Mouse (Mus musculus) myocyte (in vitro differentiated cells): ENCODE results near the gene Selenoi. TPM values are rescaled to one million over a fixed set of nuclear protein-coding genes. Genes with fewer than 3 reads are reported as not detected.

Experiments used
- H3K27me3 ChIP-seq: one replicate; pipeline ENCODE4 v1.6.1; 2011; ENCODE audit not compliant: control insufficient read depth, insufficient read depth, insufficient read length
- H3K36me3 ChIP-seq: one replicate; pipeline ENCODE4 v1.6.1; 2011; ENCODE audit not compliant: control insufficient read depth, insufficient read depth
- H3K4me2 ChIP-seq: one replicate; pipeline ENCODE4 v1.6.1; 2011; ENCODE audit warnings: low read depth, control low read depth
- H3K4me3 ChIP-seq: one replicate; pipeline ENCODE4 v1.5.1; 2011; ENCODE audit warnings: mild to moderate bottlenecking, control low read depth, moderate library complexity
- H3K79me2 ChIP-seq: one replicate; pipeline ENCODE4 v1.6.1; 2011; ENCODE audit not compliant: control insufficient read depth, insufficient read depth
- H3ac ChIP-seq: one replicate; pipeline ENCODE4 v1.6.1; 2011; ENCODE audit not compliant: control insufficient read depth, insufficient read length
- CEBPB ChIP-seq: IDR thresholded peaks from 2 replicates; pipeline ENCODE4 v1.6.1; 2011; ENCODE audit warnings: mild to moderate bottlenecking, moderate library complexity; ENCODE audit not compliant: poor library complexity, insufficient read depth, severe bottlenecking
- E2F4 ChIP-seq: IDR thresholded peaks from one replicate; pipeline ENCODE4 v1.6.1; 2011; ENCODE audit warnings: mild to moderate bottlenecking, control low read depth, moderate library complexity; ENCODE audit not compliant: insufficient read depth
- MAX ChIP-seq: IDR thresholded peaks from one replicate; pipeline ENCODE4 v1.6.1; 2011; ENCODE audit warnings: low read depth, mild to moderate bottlenecking, control low read depth
- MYOD1 ChIP-seq, 3 experiments: IDR thresholded peaks; one replicate each; pipeline ENCODE4 v1.6.1; 2011; ENCODE audit warnings: control low read depth in 2 of 3, low read depth in 2 of 3, mild to moderate bottlenecking in 2 of 3, moderate library complexity in 1 of 3; ENCODE audit not compliant: insufficient read length in 2 of 3, control insufficient read depth in 1 of 3
- MYOG ChIP-seq, 3 experiments: IDR thresholded peaks; one replicate each; pipeline ENCODE4 v1.6.1; 2011; ENCODE audit warnings: control low read depth in 2 of 3, low read depth in 2 of 3, mild to moderate bottlenecking in 2 of 3; ENCODE audit not compliant: insufficient read length in 2 of 3, control insufficient read depth in 1 of 3, insufficient read depth in 1 of 3
- POLR2A ChIP-seq: IDR thresholded peaks from one replicate; pipeline ENCODE4 v1.6.1; 2011; ENCODE audit warnings: low read depth, mild to moderate bottlenecking, control low read depth, moderate library complexity; ENCODE audit not compliant: insufficient read length
- POLR2AphosphoS2 ChIP-seq: IDR thresholded peaks from one replicate; pipeline ENCODE4 v1.6.1; 2011; ENCODE audit warnings: low read depth, control low read depth; ENCODE audit not compliant: insufficient read length
- REST ChIP-seq: IDR thresholded peaks from one replicate; pipeline ENCODE4 v1.6.1; 2011; ENCODE audit warnings: mild to moderate bottlenecking, control low read depth, moderate library complexity; ENCODE audit not compliant: insufficient read depth, insufficient read length
- SRF ChIP-seq: IDR thresholded peaks from one replicate; pipeline ENCODE4 v1.6.1; 2011; ENCODE audit warnings: low read depth; ENCODE audit not compliant: control insufficient read depth, insufficient read length
- TCF12 ChIP-seq: IDR thresholded peaks from one replicate; pipeline ENCODE4 v1.6.1; 2011; ENCODE audit warnings: mild to moderate bottlenecking, control low read depth; ENCODE audit not compliant: poor library complexity, insufficient read depth, severe bottlenecking
- TCF3 ChIP-seq: IDR thresholded peaks from one replicate; pipeline ENCODE4 v1.6.1; 2011; ENCODE audit warnings: low read depth, control low read depth; ENCODE audit not compliant: insufficient read length
- USF1 ChIP-seq: IDR thresholded peaks from one replicate; pipeline ENCODE4 v1.6.1; 2011; ENCODE audit warnings: low read depth, mild to moderate bottlenecking, control low read depth, moderate library complexity
- polyA plus RNA-seq: library from polyadenylated mRNA; unstranded; fragments of >200 nt; fragmentation: generic; extraction: Trizol; gene quantifications from one replicate; pipeline ENCODE4 v1.2.1, GENCODE M21; 2012; ENCODE audit warnings: missing spikeins

The Selenoi gene
- polyA plus RNA-seq, 1 experiment = 11.1 TPM

DNA sequence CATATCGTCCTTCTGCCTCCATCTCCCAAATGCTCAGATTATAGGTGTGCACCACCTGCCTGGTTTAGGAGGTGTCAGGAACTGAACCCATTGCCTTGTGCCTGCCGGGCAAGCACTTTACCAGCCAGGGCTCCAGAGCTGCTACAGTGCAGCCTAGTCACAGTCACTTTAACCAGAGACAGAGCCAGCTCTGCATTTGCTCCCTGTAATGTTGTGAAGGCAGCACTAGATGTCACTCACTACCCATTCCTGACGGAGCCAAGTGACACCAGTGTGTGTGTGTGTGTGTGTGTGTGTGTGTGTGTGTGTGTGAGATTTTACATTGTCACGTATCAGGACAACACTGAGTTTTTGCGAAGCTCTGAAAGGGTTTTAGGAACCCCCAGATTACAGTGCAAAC lies 30.9 kb upstream of the Selenoi start:
- no peak for TF ChIP-seq TCF12
- TF ChIP-seq TCF3 = no peak
- TF ChIP-seq SRF = no peak
- TF ChIP-seq USF1 = no peak
- no peak for TF ChIP-seq POLR2AphosphoS2
- TF ChIP-seq MYOG (IDR thresholded peaks at IDR 0.05; ENCODE audit: control insufficient read depth in 1 of 3, insufficient read depth in 1 of 3, insufficient read length in 2 of 3, low read depth in 2 of 3) = no peak
- TF ChIP-seq MAX = no peak
- no peak for TF ChIP-seq E2F4
- no peak for TF ChIP-seq CEBPB
- TF ChIP-seq REST = no peak
- no peak for TF ChIP-seq MYOD1 (IDR thresholded peaks at IDR 0.05; ENCODE audit: control insufficient read depth in 1 of 3, insufficient read length in 2 of 3, low read depth in 2 of 3)
- no peak for TF ChIP-seq POLR2A
- H3K4me2 ChIP-seq = no peak overlapping the region
- no peaks in the 10 kb centered on the region for H3K36me3 ChIP-seq
- no peaks in the 10 kb centered on the region for H3K79me2 ChIP-seq
- H3K4me3 ChIP-seq = no peak overlapping the region
- H3K27me3 ChIP-seq = no peaks in the 10 kb centered on the region
- no peak overlapping the region for H3ac ChIP-seq

DNA sequence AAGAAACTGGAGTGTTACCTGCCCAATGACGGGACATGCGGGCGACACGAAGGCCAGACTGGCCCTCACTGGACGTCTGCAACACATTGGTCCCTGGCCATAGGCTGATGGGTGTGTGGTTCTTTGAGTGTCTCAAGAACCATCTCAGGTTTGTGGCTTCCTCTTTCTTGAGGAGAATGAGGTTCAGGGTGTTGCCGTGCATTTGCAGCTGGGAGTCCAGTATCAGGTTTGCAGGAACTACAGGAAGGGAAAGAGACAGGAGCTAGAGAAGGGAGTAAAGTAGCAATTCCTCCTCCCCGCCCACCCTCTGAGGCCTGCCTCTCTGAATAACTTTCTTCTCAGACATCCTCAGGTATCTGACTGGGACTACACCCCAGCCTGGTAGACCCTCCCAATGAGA lies 30.2 kb upstream of the Selenoi start:
- Histone ChIP-seq H3ac (no peak overlapping the region), H3K27me3 (no peaks in the 10 kb centered on the region), H3K36me3 (no peaks in the 10 kb centered on the region), H3K4me3 (no peak overlapping the region), H3K79me2 (no peaks in the 10 kb centered on the region), H3K4me2 (peak overlapping the region; percentile 3)
- no peak for TF ChIP-seq TCF12
- TF ChIP-seq MAX = no peak
- TF ChIP-seq CEBPB = no peak
- no peak for TF ChIP-seq REST
- no peak for TF ChIP-seq MYOG (IDR thresholded peaks at IDR 0.05; ENCODE audit: control insufficient read depth in 1 of 3, insufficient read depth in 1 of 3, insufficient read length in 2 of 3, low read depth in 2 of 3)
- TF ChIP-seq POLR2A = no peak
- TF ChIP-seq TCF3 = no peak
- TF ChIP-seq MYOD1 (IDR thresholded peaks at IDR 0.05; ENCODE audit: control insufficient read depth in 1 of 3, insufficient read length in 2 of 3, low read depth in 2 of 3) = no peak
- TF ChIP-seq USF1 = no peak
- TF ChIP-seq SRF = no peak
- no peak for TF ChIP-seq E2F4
- TF ChIP-seq POLR2AphosphoS2 = no peak

DNA sequence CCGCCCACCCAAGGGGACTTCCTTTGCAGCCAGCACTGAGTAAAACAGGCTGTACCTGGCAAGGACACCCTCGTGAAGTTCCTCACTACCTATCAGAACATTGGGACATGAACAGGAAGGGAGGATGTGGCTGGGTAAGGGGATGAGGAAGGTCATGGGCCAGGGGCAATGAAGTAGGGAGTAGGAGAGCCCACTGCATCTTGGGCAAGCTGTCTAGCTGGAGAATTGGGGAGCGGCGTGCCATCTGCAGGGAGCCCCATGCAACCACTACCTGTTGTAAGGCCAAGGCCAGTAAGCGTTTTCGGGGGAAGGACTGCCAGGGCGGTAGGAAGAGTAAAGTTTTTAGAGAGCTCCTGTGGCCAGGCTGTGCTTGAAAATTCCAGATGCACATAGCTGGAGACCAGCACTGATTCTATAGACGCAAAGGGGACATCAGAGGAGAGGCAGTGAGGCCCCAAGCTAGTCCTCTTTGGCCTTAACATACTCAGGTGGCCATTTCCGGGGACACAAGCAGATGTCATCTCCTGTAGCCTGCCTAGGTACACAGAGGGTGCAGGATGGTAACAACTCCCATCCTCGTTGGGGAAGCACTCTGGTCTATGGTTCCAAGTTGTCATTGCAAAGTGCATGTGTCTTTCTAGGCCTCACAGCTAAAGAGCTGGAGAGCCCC lies 29.0 kb upstream of the Selenoi start:
- H3K36me3 ChIP-seq = no peaks in the 10 kb centered on the region
- H3K4me2 ChIP-seq = no peak overlapping the region
- H3K27me3 ChIP-seq = no peaks in the 10 kb centered on the region
- H3K79me2 ChIP-seq = no peaks in the 10 kb centered on the region
- no peak for TF ChIP-seq TCF3
- no peak for TF ChIP-seq CEBPB
- TF ChIP-seq MYOG (IDR thresholded peaks at IDR 0.05; ENCODE audit: control insufficient read depth in 1 of 3, insufficient read depth in 1 of 3, insufficient read length in 2 of 3, low read depth in 2 of 3) = no peak
- TF ChIP-seq E2F4 = no peak
- no peak for TF ChIP-seq MAX
- no peak for TF ChIP-seq POLR2A
- TF ChIP-seq USF1 = no peak
- TF ChIP-seq SRF = no peak
- TF ChIP-seq TCF12 = no peak
- no peak overlapping the region for H3K4me3 ChIP-seq
- H3ac ChIP-seq = no peak overlapping the region

DNA sequence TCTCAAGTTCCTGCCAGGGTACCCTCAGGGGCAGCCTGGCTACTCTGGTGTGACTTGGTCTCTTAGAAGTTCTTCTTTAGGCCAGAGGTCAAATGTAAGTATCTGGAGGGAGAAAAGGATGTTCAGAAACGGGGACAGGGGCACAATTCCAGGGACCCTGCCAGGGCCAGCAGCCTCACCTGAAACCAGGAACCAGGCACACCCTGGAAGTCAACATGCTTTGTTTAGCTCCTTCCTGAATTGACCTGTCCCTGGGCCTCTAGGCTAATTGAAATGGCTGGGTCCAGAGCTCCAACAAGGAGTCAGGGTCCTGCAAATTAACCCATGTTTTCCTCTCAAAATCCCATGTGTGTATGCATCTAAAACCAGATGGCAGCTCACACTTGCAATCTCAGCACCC lies 27.9 kb upstream of the Selenoi start:
- no peaks in the 10 kb centered on the region for H3K36me3 ChIP-seq
- H3K27me3 ChIP-seq = no peaks in the 10 kb centered on the region
- no peak overlapping the region for H3K4me2 ChIP-seq
- no peak overlapping the region for H3K4me3 ChIP-seq
- no peak overlapping the region for H3ac ChIP-seq
- TF ChIP-seq E2F4 (no peak), MYOD1 (IDR thresholded peaks at IDR 0.05; ENCODE audit: control insufficient read depth in 1 of 3, insufficient read length in 2 of 3, low read depth in 2 of 3) (no peak), POLR2AphosphoS2 (no peak), MYOG (IDR thresholded peaks at IDR 0.05; ENCODE audit: control insufficient read depth in 1 of 3, insufficient read depth in 1 of 3, insufficient read length in 2 of 3, low read depth in 2 of 3) (no peak), MAX (no peak), TCF12 (no peak), CEBPB (no peak), POLR2A (no peak), SRF (no peak), REST (no peak), TCF3 (no peak), USF1 (no peak)
- no peaks in the 10 kb centered on the region for H3K79me2 ChIP-seq

DNA sequence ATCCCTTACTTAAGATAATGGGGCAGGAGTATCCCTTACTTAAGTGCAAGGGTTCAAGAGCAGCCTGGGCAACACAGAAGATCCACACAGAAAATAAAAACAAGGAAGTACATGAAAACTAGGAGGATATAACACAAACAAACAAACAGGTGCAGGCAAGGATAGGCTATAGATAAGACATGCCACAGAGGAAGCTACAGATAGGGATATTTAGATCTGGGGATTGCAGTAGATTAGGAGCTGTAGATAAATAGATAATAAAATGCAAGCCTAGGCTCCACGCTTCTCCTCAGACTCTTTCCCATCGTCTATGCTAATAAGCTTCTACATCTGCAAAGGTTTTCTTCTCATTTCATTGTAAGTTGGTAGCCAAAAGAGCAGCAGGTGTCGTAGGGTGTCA lies 27.3 kb upstream of the Selenoi start:
- Histone ChIP-seq H3K36me3 (no peaks in the 10 kb centered on the region), H3K4me3 (no peak overlapping the region), H3ac (no peak overlapping the region), H3K27me3 (no peaks in the 10 kb centered on the region), H3K4me2 (no peak overlapping the region), H3K79me2 (no peaks in the 10 kb centered on the region)
- TF ChIP-seq REST = no peak
- TF ChIP-seq USF1 = no peak
- TF ChIP-seq POLR2A = no peak
- no peak for TF ChIP-seq MAX
- TF ChIP-seq E2F4 = no peak
- TF ChIP-seq TCF12 = no peak
- TF ChIP-seq MYOG (IDR thresholded peaks at IDR 0.05; ENCODE audit: control insufficient read depth in 1 of 3, insufficient read depth in 1 of 3, insufficient read length in 2 of 3, low read depth in 2 of 3) = no peak
- TF ChIP-seq SRF = no peak
- TF ChIP-seq TCF3 = no peak
- TF ChIP-seq MYOD1 (IDR thresholded peaks at IDR 0.05; ENCODE audit: control insufficient read depth in 1 of 3, insufficient read length in 2 of 3, low read depth in 2 of 3) = no peak
- TF ChIP-seq CEBPB = no peak
- no peak for TF ChIP-seq POLR2AphosphoS2
